Mouse (Mus musculus) intestine, embryonic 14.5 days (tissue): ENCODE data around the gene Elk3. TPM values are rescaled to one million over a fixed set of nuclear protein-coding genes. Genes with fewer than 3 reads are reported as not detected.
A peak's percentile ranks its signal among the peaks of the same experiment; 100 is the strongest.

Experiments used
- ATAC-seq: fragments of 200-750 bp; cut with Nextera tagmentation; replicated peaks from 2 replicates; pipeline ENCODE4 v1.8.0; 2017; ENCODE audit warnings: low read depth, moderate number of reproducible peaks, moderate TSS enrichment, moderate library complexity; ENCODE audit not compliant: low FRiP score, low TSS enrichment
- DNase-seq: peaks from one replicate; pipeline ENCODE4 v3.0.0-alpha.2; 2018; ENCODE audit warnings: low spot score
- H3K27ac ChIP-seq: fragments of 300-500 bp; sonication (generic); 2 replicates; pipeline ENCODE4 v1.5.1; 2014; ENCODE audit warnings: low read depth, mild to moderate bottlenecking, control low read depth
- H3K27me3 ChIP-seq: fragments of 300-500 bp; sonication (generic); replicated peaks from 2 replicates; pipeline ENCODE4 v1.6.1; 2014; ENCODE audit warnings: low read length, control low read depth; ENCODE audit not compliant: control insufficient read depth, insufficient read depth
- H3K36me3 ChIP-seq: fragments of 300-500 bp; sonication (generic); 2 replicates; pipeline ENCODE4 v1.6.1; 2014; ENCODE audit warnings: low read length, control low read depth; ENCODE audit not compliant: control insufficient read depth, insufficient read depth
- H3K4me1 ChIP-seq: fragments of 300-500 bp; sonication (generic); replicated peaks from 2 replicates; pipeline ENCODE4 v1.6.1; 2014; ENCODE audit warnings: low read length, control low read depth, mixed read lengths; ENCODE audit not compliant: control insufficient read depth, insufficient read depth
- H3K4me2 ChIP-seq: fragments of 300-500 bp; sonication (generic); 2 replicates; pipeline ENCODE4 v1.6.1; 2014; ENCODE audit warnings: low read length
- H3K4me3 ChIP-seq: fragments of 300-500 bp; sonication (generic); 2 replicates; pipeline ENCODE4 v1.5.1; 2014; ENCODE audit warnings: low read depth, low read length, control low read depth, mixed read lengths
- H3K9ac ChIP-seq: fragments of 300-500 bp; sonication (generic); 2 replicates; pipeline ENCODE4 v1.6.1; 2014; ENCODE audit warnings: mild to moderate bottlenecking, low read length
- H3K9me3 ChIP-seq: fragments of 300-500 bp; sonication (generic); 2 replicates; pipeline ENCODE4 v1.6.1; 2016; ENCODE audit warnings: low read length, control low read depth; ENCODE audit not compliant: control insufficient read depth
- WGBS: fragments of 180-500 bp; shearing (Covaris S2); extraction: QIAGEN DNeasy Blood & Tissue Kit; methylation state at CpG from one replicate; pipeline ENCODE4 v1.1.7; 2014; 5-methylcytosine and 5-hydroxymethylcytosine counted together
- polyA plus RNA-seq: library from polyadenylated mRNA; unstranded; fragments of >200 nt; fragmentation: Nextera tagmentation; extraction: Ambion mirVana; gene quantifications from 2 replicates; pipeline ENCODE4 v1.2.1, GENCODE M21; 2014

Elk3 gene
- polyA plus RNA-seq, 1 experiment from 2014 or later: 26.5 TPM

GRCm38 (mm10) chr10:93266521-93266920, 44.4 kb downstream of the Elk3 start:
- ATAC-seq (no peak), DNase-seq (no peak)
- WGBS: 86% methylated on average over 7 of the region's 7 CpGs
- peaks cover 21% of the 10 kb centered on the region for H3K36me3 ChIP-seq
- H3K9me3 ChIP-seq: no peaks in the 10 kb centered on the region
- H3K9ac ChIP-seq: no peak overlapping the region
- no peaks in the 10 kb centered on the region for H3K27me3 ChIP-seq
- no peak overlapping the region for H3K4me3 ChIP-seq
- no peak overlapping the region for H3K4me2 ChIP-seq
- peaks cover 19% of the 10 kb centered on the region for H3K4me1 ChIP-seq
- H3K27ac ChIP-seq: no peak overlapping the region

GRCm38 (mm10) chr10:93265833-93266232, 45.1 kb downstream of the Elk3 start:
- DNase-seq: no peak
- WGBS: 88% methylated on average over 9 of the region's 9 CpGs
- H3K9ac ChIP-seq: no peak overlapping the region
- no peak for ATAC-seq
- no peak overlapping the region for H3K27ac ChIP-seq
- H3K4me3 ChIP-seq: no peak overlapping the region
- H3K36me3 ChIP-seq: peaks cover 21% of the 10 kb centered on the region
- no peaks in the 10 kb centered on the region for H3K27me3 ChIP-seq
- peaks cover 22% of the 10 kb centered on the region for H3K4me1 ChIP-seq
- no peaks in the 10 kb centered on the region for H3K9me3 ChIP-seq
- H3K4me2 ChIP-seq: no peak overlapping the region

- peaks cover 14% of the 10 kb centered on the region for H3K4me1 ChIP-seq
- WGBS: 78% methylated on average over 5 of the region's 5 CpGs
- ATAC-seq: no peak
- H3K36me3 ChIP-seq: peaks cover 29% of the 10 kb centered on the region
- DNase-seq: no peak
- no peak overlapping the region for H3K4me2 ChIP-seq
- H3K9ac ChIP-seq: no peak overlapping the region
- H3K27me3 ChIP-seq: no peaks in the 10 kb centered on the region
- no peak overlapping the region for H3K27ac ChIP-seq
- H3K9me3 ChIP-seq: no peaks in the 10 kb centered on the region
- no peak overlapping the region for H3K4me3 ChIP-seq
Observed at GRCm38 (mm10) chr10:93264001-93264400, 46.9 kb downstream of the Elk3 start.

GRCm38 (mm10) chr10:93263431-93263830, 47.5 kb downstream of the Elk3 start:
- WGBS: 81% methylated on average over 8 of the region's 8 CpGs
- Histone ChIP-seq H3K36me3 (peaks cover 29% of the 10 kb centered on the region), H3K9ac (no peak overlapping the region)

GRCm38 (mm10) chr10:93261981-93262499, 48.9 kb downstream of the Elk3 start:
- Histone ChIP-seq H3K9ac (no peak overlapping the region), H3K4me1 (peaks cover 14% of the 10 kb centered on the region), H3K4me3 (no peak overlapping the region), H3K27ac (no peak overlapping the region), H3K27me3 (no peaks in the 10 kb centered on the region), H3K4me2 (peak overlapping the region; percentile 18; the same call in 1 of the 2 replicates), H3K36me3 (peaks cover 29% of the 10 kb centered on the region), H3K9me3 (no peaks in the 10 kb centered on the region)
- DNase-seq: no peak
- peak; percentile 75 for ATAC-seq
- whole genome bisulfite sequencing: 22% methylated on average over 15 of the region's 15 CpGs

More at GRCm38 (mm10) chr10:93263431-93263830, 47.5 kb downstream of the Elk3 start:
- Histone ChIP-seq H3K9me3 (no peaks in the 10 kb centered on the region), H3K27ac (no peak overlapping the region), H3K27me3 (no peaks in the 10 kb centered on the region), H3K4me3 (no peak overlapping the region), H3K4me1 (peaks cover 14% of the 10 kb centered on the region), H3K4me2 (no peak overlapping the region)
- no peak for DNase-seq
- ATAC-seq: no peak

GRCm38 (mm10) chr10:93261132-93261980, 49.6 kb downstream of the Elk3 start:
- ATAC-seq (0 out of 2 replicates have a peak, but pooled peaks have one; percentile 33), DNase-seq (peak; percentile 63)
- WGBS: 35% methylated on average over 16 of the region's 16 CpGs
- Histone ChIP-seq H3K27ac (no peak overlapping the region), H3K4me3 (no peak overlapping the region), H3K36me3 (peaks cover 32% of the 10 kb centered on the region), H3K27me3 (no peaks in the 10 kb centered on the region), H3K4me2 (peak overlapping the region; percentile 18; the same call in 1 of the 2 replicates), H3K9ac (no peak overlapping the region), H3K9me3 (no peaks in the 10 kb centered on the region), H3K4me1 (peaks cover 14% of the 10 kb centered on the region)

GRCm38 (mm10) chr10:93259826-93260225, 51.1 kb downstream of the Elk3 start:
- Histone ChIP-seq H3K36me3 (peaks cover 20% of the 10 kb centered on the region), H3K4me2 (no peak overlapping the region), H3K27me3 (no peaks in the 10 kb centered on the region), H3K4me1 (peaks cover 19% of the 10 kb centered on the region), H3K4me3 (no peak overlapping the region), H3K27ac (no peak overlapping the region), H3K9me3 (no peaks in the 10 kb centered on the region), H3K9ac (no peak overlapping the region)
- DNase-seq (no peak), ATAC-seq (no peak)
- WGBS: 86% methylated on average over 5 of the region's 5 CpGs

- Histone ChIP-seq H3K4me3 (no peak overlapping the region), H3K27me3 (no peaks in the 10 kb centered on the region), H3K36me3 (peaks cover 28% of the 10 kb centered on the region; the same call in 1 of the 2 replicates), H3K27ac (no peak overlapping the region), H3K9ac (no peak overlapping the region), H3K4me2 (no peak overlapping the region), H3K4me1 (peaks cover 13% of the 10 kb centered on the region; the same call in 1 of the 2 replicates), H3K9me3 (no peaks in the 10 kb centered on the region)
- ATAC-seq: no peak
- no peak for DNase-seq
- WGBS: 62% methylated on average over 13 of the region's 13 CpGs
Observed at GRCm38 (mm10) chr10:93255294-93255693, 55.6 kb downstream of the Elk3 start.
